Comparison of ENCODE assay signal across 8 mouse cellular contexts in genomic region chr12:85848164-85848958, GRCm38 (mm10). TPM values are rescaled to one million over a fixed set of nuclear protein-coding genes. Genes with fewer than 3 reads are reported as not detected.
DNase-seq lines count a peak whose midpoint lies in the region; ATAC-seq and TF ChIP-seq lines count a peak whose summit lies in the region.

No protein-coding gene starts in this region.

- WGBS in limb, embryonic 15.5 days = 77% methylated on average over 7 of the region's 7 CpGs
- WGBS in stomach, postnatal 0 days = 61% methylated on average over 7 of the region's 7 CpGs

- peak overlapping the region; percentile 43; the same call in 1 of the 2 replicates for H3K27ac ChIP-seq in limb, embryonic 15.5 days
- no peak overlapping the region for H3K27ac ChIP-seq in stomach, postnatal 0 days (replicated peaks)

- no peaks in the 10 kb centered on the region for H3K27me3 ChIP-seq in limb, embryonic 15.5 days
- H3K27me3 ChIP-seq in stomach, postnatal 0 days (ENCODE audit: control insufficient read depth, insufficient read depth, low read length) = no peaks in the 10 kb centered on the region

- H3K36me3 ChIP-seq in limb, embryonic 15.5 days = peaks cover 20% of the 10 kb centered on the region
- no peaks in the 10 kb centered on the region for H3K36me3 ChIP-seq in stomach, postnatal 0 days (ENCODE audit: control insufficient read depth, insufficient read depth, low read length)

- peak; percentile 88 for TF ChIP-seq CTCF in stomach, postnatal 0 days (IDR thresholded peaks at IDR 0.05; ENCODE audit: low read depth)

- H3K4me3 ChIP-seq in limb, embryonic 15.5 days = no peak overlapping the region
- H3K4me3 ChIP-seq in stomach, postnatal 0 days (ENCODE audit: low read depth, low read length) = no peak overlapping the region

- no peaks in the 10 kb centered on the region for H3K9me3 ChIP-seq in limb, embryonic 15.5 days
- H3K9me3 ChIP-seq in stomach, postnatal 0 days (ENCODE audit: control insufficient read depth, low read length) = no peaks in the 10 kb centered on the region

- no peaks in the 10 kb centered on the region for H3K4me1 ChIP-seq in limb, embryonic 15.5 days
- no peaks in the 10 kb centered on the region for H3K4me1 ChIP-seq in stomach, postnatal 0 days (replicated peaks; ENCODE audit: control insufficient read depth, insufficient read depth)

- H3K9ac ChIP-seq in limb, embryonic 15.5 days = no peak overlapping the region
- no peak overlapping the region for H3K9ac ChIP-seq in stomach, postnatal 0 days (ENCODE audit: low read length)

- DNase-seq in adrenal gland, adult (ENCODE audit: inconsistent age in 2 of 2, low spot score in 1 of 2) = peak; percentile 31 to 77
- DNase-seq in adrenal gland, postnatal 25 days = no peak
- peak; percentile 59 for DNase-seq in right cerebral cortex, adult 18-20 months
- DNase-seq in right cerebral cortex, postnatal 14 days = no peak
- DNase-seq in forelimb bud, embryonic 11.5 days (ENCODE audit: low read depth, low spot score) = peak; percentile 37
- DNase-seq in induced T-regulatory cell, adult 2 months (ENCODE audit: low read depth) = peak; percentile 58
- DNase-seq in stomach, postnatal 0 days (ENCODE audit: low spot score) = peak; percentile 58

- no peak overlapping the region for H3K4me2 ChIP-seq in limb, embryonic 15.5 days
- no peak overlapping the region for H3K4me2 ChIP-seq in stomach, postnatal 0 days (replicated peaks; ENCODE audit: low read depth)

- ATAC-seq in limb, embryonic 15.5 days (ENCODE audit: insufficient number of reproducible peaks, low FRiP score, low TSS enrichment, low read depth) = 0 out of 2 replicates have a peak, but pooled peaks have one; percentile 61
- ATAC-seq in stomach, postnatal 0 days (ENCODE audit: low FRiP score, low TSS enrichment) = peak; percentile 90

- TF ChIP-seq EP300 in stomach, postnatal 0 days (optimal IDR thresholded peaks at IDR 0.05) = no peak

RNA-seq across cellular contexts. Expression of gene Ttll5, which starts 23.9 kb away (rescaled TPM):
- 25.1 and 29.1 TPM in 2 replicates for total RNA-seq in adrenal gland, postnatal 25 days (2021)
- polyA plus RNA-seq in limb, embryonic 15.5 days (2015; fragmentation: Nextera tagmentation; extraction: Ambion mirVana) = 12.9 and 13.0 TPM in 2 replicates
- 3.7 and 4.8 TPM in 2 replicates for polyA plus RNA-seq in stomach, postnatal 0 days (2015; fragmentation: Nextera tagmentation; extraction: Ambion mirVana)

RNA-seq across cellular contexts. Expression of gene Erg28, which starts 24.0 kb away (rescaled TPM):
- 53.8 and 60.0 TPM in 2 replicates for total RNA-seq in adrenal gland, postnatal 25 days (2021)
- 125 and 127 TPM in 2 replicates for polyA plus RNA-seq in limb, embryonic 15.5 days (2015; fragmentation: Nextera tagmentation; extraction: Ambion mirVana)
- polyA plus RNA-seq in stomach, postnatal 0 days (2015; fragmentation: Nextera tagmentation; extraction: Ambion mirVana) = 98.1 and 102 TPM in 2 replicates

Comparison
In these comparisons a context has a peak if more than half of its experiments do, and no peak if none do; other contexts are left out.
1. DNase-seq: peak in adrenal gland, adult (2 of 2), right cerebral cortex, adult 18-20 months (single experiment), forelimb bud, embryonic 11.5 days (single experiment), induced T-regulatory cell, adult 2 months (single experiment) and stomach, postnatal 0 days (single experiment); none in adrenal gland, postnatal 25 days (single experiment) and right cerebral cortex, postnatal 14 days (single experiment).